Mouse (Mus musculus) layer of hippocampus, adult 9-11 months (tissue): ENCODE data around the gene Klhdc1.

Source experiments
- DNase-seq: peaks from one replicate; pipeline ENCODE4 v3.0.0; 2022

Gene Klhdc1

DNA sequence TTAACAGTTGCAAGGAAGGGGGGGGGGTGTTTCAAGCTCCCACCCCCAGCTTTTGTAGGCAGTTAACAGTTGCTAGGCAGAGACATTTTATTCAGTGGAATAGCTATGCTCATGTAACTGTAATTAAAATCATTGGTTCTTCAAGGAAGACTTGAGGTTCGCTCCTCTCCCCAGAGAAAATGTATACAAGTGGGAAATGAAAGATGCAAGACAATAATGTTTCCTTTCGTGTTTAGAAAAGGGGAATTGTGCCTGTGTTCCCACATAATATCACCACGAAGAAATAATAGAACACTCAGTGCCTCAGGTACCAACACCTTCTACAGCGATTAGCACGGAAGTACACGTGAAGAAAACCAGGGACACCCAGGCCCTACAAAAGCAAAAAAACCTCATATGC, at the start of gene Klhdc1:
Klhdc1 (plus strand) TSS at position 301 of the 400 bp plus-strand sequence.
- DNase-seq, result no peak

DNA sequence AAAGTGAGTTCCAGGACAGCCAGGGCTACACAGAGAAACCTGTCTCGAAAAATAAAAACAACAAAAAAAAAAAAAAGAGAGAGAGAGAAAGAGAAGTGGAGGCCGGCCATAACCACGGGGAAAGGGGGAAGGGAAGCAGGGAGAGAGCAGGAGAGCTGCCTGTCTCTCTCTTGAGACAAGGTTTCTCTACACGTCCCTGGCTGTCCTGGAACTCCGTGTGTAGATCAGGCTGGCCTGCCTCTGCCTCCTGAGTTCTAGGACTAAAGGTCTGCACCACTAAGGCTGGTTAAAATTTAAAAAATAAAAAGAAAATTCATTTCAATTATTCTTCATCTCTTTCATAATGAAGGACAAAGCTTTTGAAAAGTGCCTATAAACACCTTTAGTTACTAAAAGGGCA, 49.6 kb upstream of the Klhdc1 start:
- no peak for DNase-seq

DNA sequence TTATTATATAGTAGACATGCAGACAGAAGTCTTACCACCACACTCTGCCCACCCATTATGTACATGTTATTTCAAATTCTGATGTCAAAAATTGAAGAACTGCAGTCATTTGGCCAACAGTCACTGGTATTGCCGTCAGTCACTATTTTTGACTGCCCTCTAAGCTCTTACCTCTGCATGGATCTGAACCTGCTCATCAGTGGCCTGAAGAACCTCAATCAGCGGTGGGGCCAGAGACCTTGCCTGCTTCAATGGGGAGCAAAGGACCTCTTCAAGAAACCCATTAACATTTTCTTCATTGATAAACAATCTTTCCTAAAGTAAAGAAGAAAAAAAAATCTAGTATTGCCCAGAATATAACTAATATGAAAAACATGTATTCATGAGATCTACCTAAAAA, 48.3 kb upstream of the Klhdc1 start:
- no peak for DNase-seq

DNA sequence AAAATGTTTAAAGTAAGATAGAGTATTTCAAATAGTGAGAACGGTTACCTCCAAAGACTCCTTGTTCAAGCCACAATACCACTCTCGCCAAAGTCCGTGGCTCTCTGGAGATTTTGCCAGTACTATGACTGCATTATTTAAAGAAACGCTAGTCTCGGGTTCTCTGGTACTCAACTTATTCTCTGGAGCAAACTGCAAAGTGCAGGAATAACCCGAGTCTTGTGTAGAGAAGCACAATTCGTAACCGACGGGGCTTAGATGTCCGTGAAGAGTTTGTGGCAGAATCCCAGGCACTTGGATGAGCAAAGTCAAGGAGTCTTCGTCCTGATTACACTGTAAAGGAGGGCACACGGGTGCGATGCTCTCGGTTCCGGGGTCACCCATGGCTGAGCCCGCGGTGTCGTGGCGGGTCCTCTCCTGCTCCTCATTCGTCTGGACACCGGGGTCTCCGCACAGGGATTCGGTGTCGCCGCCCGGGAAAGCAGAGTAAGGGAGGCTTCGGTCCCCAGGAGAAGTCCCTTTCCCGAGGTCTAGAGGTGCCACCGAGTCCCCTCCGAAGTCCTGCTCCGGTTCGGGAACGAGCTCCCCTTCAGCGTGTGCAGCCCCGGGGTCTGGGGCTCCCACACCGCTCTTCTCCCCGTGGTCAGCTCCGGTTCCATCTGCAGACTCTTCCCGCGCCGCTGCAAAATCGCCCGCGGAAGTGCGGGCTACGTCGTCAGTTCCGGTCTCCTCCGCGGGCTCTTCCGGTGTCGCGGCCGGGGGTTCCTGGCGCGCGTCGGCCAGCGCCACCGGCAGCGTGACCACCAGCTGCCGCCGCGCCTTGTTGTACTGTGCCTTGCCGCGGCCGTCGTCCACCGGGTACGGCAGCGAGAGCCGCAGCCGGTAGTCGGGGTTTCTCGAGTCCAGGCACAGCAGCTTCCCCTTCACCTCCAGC, 44.3 kb upstream of the Klhdc1 start, which contains the start of gene Gm49383:
Gm49383 (minus strand) TSS at position 661 of the 934 bp plus-strand sequence.
- DNase-seq, result peak; percentile 76

DNA sequence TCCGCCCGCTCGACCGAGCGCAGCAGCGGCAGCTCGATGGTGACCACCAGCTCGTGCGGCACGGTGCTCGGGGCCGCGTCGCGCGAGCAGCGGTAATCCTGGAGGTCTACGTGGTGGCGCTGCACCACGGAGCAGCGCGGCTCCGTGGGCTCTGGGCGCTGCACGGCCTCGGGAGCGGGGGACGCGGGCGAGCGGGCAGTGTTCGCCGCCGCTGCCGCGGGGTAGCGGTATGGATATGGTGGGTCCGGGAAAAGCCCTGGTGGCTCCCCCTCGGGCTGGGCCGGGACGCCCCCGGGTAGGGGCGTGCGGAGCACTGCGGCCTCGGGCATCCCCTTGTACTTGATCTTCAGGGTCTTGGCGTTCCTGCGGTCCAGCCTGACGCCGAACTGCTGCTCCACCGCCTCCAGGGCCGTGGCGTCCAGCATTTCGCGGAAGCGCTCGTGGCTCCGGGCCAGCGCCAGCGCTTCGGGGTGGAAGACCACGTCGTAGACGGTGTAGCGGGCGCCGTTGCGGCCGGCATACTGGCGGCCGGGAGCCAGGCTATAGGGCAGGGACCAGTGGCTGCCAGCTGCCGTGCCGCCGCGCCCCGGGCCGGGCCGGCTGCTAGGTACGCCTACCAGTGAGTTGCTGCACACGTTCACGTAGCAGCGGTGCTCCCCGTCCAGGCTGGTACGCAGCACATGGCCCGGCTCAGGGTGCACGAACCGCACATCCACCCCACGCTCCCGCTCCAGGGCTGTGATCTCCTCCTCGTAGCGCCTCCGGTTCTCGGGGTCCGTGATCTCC, 43.4 kb upstream of the Klhdc1 start:
- DNase-seq, result peak; percentile 33

DNA sequence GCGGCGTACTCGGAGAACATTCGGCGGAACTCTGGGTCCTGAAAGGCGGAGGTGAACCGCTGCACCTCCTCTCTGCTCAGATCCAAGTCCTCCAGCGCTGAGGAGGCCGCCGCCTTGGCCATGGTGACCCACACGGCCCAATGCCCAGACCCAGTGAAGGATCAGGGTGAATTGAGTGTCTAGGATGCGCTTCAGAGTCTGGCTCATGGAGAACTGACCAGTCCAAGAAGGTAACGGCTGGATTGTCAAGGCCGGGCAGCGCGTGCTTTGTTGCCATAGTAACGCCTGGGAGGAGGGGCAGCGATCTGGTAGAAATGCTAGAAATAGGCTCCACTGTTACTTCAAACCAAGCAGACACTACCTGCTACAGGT, 42.8 kb upstream of the Klhdc1 start, which contains the start of gene Dnaaf2:
Dnaaf2 (minus strand) TSS at position 266 of the 372 bp plus-strand sequence.
- DNase-seq, result peak; percentile 60

DNA sequence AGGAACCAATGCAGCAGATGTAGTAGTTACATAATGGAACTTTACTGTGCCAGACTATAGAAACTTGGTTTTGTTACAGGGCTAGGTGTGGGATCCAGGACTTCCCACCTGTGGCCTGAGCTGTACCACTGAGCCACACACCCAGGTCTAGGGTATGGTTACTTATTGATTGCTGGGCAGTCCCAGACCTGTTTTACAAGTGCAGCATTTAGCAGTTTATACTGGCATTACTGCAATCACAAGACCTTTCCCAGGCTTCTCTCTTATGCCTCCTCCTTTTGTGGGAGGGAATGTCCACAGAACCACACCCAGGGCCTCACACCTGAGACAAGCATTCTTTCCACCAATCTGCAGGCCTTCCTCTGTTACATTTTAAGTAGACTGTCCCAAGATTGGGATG, 42.0 kb upstream of the Klhdc1 start:
- DNase-seq, result no peak

DNA sequence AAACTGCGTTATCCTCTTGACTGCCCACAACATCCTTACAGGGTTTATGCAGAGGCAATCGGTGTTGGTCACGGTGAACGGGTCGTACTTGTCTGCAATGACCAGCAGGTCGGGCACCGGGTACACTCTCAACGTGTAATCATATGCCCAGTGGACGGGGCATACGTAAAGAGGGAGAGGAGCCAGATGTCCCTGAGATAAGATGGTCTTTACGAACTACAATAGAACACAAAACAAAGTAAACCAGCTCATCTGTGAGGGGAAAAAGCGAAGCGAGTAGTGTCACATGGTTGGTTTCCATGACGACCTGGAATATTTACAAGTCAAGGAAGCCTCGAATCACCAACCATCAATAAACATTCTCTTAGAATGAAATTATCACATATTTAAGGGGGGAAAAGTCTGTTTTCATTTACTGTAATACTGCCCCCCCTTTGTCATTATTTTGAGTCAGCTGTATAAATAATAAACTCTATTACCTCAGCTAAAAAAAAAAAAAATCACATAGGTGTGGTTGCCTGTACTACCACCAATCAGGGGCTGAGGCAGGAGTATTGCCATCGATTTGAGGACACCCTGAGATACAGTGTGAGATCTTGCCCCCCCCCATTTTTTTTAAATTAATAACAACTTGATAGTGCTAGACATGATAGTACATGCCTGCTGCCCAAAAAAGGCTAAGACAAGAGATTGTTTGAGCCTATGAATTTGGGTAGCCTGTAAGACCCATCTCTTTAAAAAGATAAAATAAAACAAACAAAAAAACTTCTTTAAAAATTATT, 36.7 kb upstream of the Klhdc1 start, which contains the start of gene Gm49384:
Gm49384 (minus strand) TSS at position 216 of the 782 bp plus-strand sequence.
- DNase-seq, result no peak

DNA sequence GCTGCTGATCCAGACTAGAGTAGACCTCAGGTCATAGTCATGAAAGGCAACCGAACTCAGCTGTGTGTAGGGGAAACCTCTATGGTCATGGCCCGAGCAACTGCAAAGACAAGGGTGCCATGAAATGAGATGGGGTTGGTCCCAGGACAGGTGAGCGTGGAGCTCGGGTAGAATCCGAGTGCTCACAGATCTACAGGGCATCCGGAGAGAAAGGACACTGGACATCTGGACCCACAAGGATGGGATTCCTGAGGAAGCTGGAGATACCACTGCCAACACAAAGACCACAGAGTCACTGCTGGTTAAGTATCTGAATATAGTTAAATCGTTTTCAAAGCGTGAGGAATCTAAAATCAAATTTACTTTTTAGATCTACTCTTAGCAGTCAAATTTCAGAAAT, 33.6 kb upstream of the Klhdc1 start:
- DNase-seq, result no peak

DNA sequence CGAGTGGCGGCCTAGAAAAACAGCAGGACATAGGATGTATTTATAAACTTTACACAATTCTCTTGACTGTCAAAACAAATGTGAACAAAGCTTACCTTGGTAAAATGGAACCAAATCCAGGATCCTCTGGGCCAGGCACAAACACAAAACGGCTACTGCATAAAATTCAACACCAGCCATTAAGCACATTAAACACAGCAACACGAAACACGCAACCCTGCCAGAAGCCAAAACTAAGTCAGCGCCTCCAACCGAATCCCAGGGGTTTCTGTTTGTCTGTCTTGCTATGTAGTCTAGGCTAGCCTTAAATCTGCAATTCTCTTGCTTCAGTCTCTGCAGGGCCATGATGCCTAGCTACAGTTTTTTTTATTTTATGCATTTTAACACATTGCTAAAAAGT, 33.0 kb upstream of the Klhdc1 start:
- DNase-seq, result no peak

DNA sequence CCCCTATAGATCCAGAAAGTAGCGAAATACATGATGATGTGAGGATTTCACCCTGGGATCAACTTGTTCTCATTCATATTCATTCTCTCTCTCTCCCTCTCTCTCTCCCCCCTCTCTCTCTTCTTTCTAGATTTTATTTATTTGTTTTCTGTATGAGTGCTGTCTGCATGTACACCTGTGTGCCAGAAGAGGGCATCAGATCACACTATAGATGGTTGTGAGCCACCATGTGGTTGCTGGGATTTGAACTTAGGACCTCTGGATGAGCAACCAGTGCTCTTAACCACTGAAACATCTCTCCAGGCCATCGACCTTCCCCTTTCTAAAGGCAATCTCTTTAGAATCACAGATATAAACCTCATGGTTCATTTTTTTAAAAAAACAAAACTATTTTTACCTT, 32.5 kb upstream of the Klhdc1 start:
- DNase-seq, result no peak

DNA sequence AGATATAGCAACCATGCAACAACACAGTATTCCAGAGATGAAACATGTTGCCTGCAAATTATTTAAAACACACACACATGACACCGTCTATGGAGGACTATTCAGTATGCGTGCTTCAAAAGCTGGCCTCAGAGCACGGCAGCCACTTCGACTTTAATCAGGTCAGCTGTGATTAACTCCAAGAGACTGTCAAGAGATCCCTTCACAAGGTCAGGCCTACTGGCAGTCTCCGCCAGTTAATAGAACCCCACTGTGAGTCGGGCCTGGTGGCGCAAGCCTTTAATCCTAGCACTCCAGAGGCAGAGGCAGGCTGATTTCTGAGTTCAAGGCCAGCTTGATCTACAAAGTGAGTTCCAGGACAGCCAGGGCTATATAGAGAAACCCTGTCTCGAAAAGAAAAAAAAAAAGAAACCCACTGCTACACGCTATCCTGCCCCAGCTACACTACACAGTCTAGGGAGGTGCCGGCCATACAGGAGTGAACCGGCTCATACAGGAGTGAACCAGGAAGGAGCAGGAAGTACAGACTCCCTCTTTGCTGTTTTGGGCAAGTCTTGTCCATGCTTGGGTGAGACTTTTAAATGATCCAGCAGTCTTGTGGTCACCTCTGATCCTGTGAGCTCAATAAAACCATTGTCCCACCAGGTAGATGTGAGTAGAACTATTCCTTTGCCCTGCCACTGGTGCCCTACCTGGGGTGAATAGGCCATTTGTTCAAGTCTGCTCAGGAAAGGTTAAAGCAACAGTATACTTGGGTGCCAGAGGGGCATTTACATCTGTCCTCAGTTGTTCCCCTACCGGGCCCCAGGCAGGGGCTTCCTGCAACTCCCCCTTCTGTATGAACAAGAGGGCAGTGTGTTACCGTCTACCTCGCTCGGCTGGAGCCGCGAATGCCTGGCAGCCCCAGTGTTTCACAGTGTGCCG, 30.7 kb upstream of the Klhdc1 start:
- DNase-seq, result no peak

DNA sequence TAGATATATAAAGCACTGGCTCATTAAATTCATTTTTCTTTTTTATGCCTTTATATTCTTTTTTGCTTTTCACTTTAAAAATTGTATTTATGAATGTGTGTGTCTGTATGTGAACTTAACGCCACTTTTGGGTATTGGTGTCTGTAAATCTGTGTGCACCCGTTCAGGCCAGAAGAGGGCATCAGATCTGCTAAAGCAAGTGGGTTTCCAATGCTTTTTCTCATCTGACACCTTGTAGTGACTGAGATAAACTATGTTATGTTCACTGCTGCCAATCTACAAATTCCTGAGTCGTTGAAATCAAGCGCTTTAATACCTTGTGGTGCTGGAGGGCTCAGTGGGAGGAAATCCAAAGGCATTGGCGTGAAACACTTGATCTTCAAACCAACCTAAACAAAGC, 29.9 kb upstream of the Klhdc1 start:
- DNase-seq, result no peak

DNA sequence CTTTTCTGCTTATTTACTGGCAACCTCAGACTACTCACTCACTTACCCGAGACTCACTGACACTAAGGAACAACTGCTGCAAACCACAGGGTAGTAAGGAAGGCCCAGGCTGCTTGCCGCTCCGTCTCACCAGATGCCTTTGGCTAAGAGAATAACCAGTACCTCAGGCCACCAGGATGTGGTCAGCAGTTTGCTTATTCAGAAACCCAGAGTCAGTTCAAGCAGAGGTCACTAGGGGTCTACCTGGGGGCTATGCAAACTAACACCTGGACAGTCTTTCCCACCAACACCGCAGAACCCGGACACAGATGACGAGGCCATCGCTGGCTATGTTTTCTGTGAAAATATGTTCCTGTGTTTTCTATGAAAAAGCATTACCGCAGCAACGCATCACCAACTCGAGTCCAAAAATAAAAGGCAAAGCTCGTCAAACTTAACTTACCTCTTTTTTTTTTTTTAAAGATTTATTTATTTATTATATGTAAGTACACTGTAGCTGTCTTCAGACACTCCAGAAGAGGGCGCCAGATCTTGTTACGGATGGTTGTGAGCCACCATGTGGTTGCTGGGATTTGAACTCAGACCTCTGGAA, 27.7 kb upstream of the Klhdc1 start:
- DNase-seq, result no peak

DNA sequence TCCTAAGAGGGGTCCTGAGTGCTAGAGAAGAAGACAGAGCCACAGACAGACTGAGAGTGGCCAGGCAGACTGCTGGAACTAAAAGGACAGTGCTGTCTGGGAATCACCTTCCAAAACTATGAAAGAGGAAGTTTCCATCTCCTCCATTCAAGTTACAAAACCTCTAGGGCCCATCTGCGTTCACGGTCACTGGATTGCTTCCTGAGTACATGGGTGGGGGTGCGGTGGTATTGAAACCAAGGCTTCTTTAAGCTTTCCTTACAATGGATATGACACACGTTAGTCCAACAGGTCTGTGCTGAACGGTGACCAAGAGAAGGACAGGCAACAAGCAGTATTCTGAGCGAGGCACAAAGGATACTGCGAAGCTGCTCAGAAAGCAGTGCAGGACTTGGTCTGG, 26.6 kb upstream of the Klhdc1 start:
- no peak for DNase-seq

DNA sequence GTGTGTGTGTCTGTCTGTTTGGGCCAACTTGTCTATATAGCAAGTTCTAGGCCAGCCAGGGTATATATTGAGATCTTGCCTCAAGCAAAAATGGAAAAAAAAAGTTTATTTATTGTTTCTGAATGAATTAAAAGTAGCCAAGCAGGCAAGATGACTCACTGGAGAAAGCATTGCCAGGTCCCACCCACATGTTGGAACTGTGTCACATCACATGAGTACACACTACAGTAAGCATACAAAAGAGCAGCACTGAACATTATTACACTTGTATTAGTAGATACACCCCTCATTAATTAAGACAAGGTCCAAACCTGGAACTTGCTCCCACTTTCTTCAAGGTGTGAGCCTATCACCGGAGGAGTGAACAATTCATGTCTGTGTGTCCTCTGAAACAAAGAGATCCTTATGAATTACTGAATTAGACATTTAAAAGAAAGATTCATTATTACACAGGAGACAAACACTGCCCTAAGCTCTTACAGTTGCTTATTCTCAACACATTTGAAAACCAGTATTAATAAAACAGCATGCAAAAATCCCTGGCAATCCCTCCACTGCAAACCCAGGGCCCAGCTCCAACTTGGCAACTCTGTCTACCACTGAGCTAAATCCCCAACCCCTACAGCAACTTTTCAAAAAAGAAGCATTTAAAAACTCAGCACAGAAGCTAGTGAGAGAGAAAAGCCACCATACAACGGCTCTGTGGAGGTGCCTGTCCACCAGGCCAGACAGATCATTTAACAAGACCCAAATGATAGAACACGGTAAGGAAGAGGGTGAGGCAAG, 25.8 kb upstream of the Klhdc1 start:
- peak; percentile 80 for DNase-seq

DNA sequence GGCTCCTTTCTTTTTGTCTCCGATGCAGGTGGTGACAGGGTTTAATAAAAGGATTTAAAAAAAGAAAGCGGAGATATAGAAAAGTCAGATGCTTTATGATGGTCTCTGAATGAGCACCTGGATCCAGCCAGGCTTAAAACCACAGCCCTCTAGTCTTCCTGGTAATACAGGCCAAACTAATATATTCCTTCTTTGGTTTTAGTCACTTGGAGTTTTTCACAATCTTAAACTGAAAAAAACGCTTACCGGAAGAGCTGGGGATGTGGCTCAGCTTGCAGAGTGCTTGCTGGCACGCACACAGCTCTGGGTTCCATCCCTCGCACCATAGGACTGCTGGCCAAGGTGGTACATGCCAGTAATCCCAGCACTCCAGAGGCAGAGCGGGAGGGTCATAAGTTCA, 24.4 kb upstream of the Klhdc1 start:
- DNase-seq, result no peak

DNA sequence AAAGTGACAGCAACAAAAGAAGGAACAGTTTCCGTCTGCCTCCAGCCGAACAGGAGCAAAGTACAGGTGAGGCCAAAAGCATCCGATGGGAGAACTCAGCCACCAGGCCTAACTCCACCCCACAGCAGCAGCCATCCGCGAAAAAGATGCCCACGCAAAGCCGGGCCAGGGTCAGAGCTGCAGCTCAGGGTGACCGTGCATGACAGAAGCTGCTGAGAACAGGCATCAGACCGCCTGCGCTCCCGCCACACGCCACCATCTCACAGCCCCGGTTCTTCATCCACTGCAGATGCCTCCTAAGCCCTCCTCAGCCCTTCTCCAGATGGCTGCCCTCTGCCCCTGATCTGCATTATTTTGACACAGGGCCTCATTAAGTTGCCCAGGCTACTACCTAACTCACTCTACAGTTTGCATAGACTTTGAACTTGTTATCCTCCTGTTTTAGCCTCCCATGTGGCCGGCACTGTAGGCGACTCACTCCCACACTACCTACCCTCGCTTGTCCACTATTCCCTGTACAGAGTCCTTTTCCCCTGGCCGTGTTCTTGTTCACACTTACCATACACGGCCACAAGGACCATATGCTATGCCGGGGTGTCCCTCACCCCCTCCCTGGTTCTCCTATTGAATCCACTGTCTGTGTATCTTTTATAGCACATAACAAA, 20.2 kb upstream of the Klhdc1 start:
- no peak for DNase-seq

DNA sequence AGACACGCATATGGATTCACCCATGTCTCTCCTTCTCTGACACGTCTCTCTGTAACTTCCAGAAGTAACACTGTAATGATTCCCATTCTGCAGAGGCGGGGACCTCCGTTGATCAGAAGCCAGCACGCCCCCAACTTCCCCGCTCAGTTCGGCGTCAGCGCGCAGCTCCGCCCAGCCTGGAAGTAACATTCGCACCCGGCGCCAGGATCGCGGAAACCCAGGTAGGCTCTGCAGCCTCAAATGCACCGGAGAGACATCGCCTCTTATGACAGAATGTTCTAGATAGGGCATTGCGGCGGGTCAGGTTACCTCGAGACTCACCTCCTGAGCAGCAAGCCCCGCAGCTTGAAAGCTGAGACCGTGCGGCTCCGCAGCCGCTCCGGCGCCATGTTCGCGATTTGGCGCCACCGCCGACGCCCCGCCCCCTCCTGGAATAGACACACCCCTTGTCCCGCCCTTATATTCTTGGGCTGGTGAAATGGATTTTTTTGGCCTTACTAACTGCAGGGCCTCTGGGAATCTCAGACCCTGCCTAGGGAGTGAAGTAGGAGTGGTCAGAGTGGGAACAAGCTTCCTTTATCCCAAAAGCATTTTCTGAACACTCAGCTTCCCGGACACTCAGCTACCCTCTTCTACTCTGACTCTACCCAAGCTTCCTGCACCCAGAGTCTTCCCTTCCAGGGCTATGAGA, 13.1 kb upstream of the Klhdc1 start, which contains the start of gene Pole2:
Pole2 (minus strand) TSS at position 420 of the 691 bp plus-strand sequence.
- DNase-seq, result peak; percentile 65
